Mouse (Mus musculus): ENCODE measurements around the gene Ccnl2.

DNA sequence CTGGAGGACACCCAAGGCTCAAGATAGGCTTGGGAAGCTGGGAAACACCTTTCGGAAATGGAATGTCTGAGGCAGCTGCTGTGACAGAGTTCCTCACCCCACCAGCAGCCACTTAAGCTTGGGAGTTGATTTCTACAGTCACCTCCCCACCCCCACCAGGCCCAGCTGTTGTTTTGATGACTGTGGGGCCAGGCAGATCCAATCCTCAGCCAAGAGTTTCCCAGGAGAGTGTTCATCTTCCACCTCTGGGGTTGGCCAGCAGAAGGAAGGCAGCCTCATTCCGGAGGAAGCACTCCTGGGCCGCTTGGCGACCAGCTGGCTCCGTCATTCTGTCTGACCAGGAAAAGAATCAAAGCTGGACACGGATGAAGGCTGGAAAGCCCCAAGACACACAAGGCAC is 31.4 kb upstream of the Ccnl2 start:
- no peak for TF ChIP-seq CTCF (IDR thresholded peaks at IDR 0.05; ENCODE audit: control insufficient read depth, insufficient read depth, insufficient replicate concordance, low read depth, low read length)
- no peak for TF ChIP-seq POLR2A (IDR thresholded peaks at IDR 0.05; ENCODE audit: control insufficient read depth, low read depth, low read length)
